Mouse (Mus musculus) urinary bladder, postnatal 0 days (tissue): ENCODE measurements around the gene Hira. TPM values are rescaled to one million over a fixed set of nuclear protein-coding genes. Genes with fewer than 3 reads are reported as not detected.

ENCODE experiments used
- polyA plus RNA-seq: library from polyadenylated mRNA; unstranded; fragments of >200 nt; fragmentation: Nextera tagmentation; extraction: Ambion mirVana; gene quantifications from 2 replicates; pipeline ENCODE4 v1.2.1, GENCODE M21; 2015

Hira gene
- polyA plus RNA-seq, result 6.8 and 6.9 TPM in 2 replicates

GRCm38 (mm10) chr16:18876442-18877308, at the start of gene Hira, which contains the start of gene Mrpl40:
Gene Hira (plus strand): TSS chr16:18877037.
Gene Mrpl40 (minus strand): TSS chr16:18876862.

GRCm38 (mm10) chr16:18836468-18837208, 40.2 kb upstream of the Hira start, which contains the start of the genes 2510002D24Rik and Gm28539:
Gene 2510002D24Rik (plus strand): TSS chr16:18836578.
Gene Gm28539 (plus strand): TSS chr16:18836584.

Other genes with a start within 250 kb of the Hira start
- gene Sept5, start 247.1 kb upstream of the Hira start, polyA plus RNA-seq, result 33.1 and 43.4 TPM in 2 replicates
- 27.9 and 36.5 TPM in 2 replicates for gene Cldn5, start 100.2 kb upstream of the Hira start, polyA plus RNA-seq
- gene Ufd1, start 65.3 kb upstream of the Hira start, polyA plus RNA-seq, result 68.8 and 69.4 TPM in 2 replicates
- 7.9 and 10.9 TPM in 2 replicates for gene Cdc45, start 65.0 kb upstream of the Hira start, polyA plus RNA-seq
- gene 2510002D24Rik, start 40.5 kb upstream of the Hira start, polyA plus RNA-seq, result 30.5 and 34.4 TPM in 2 replicates
- not detected in 2 replicates for gene Gm28539, start 40.5 kb upstream of the Hira start, polyA plus RNA-seq
- 53.5 and 54.4 TPM in 2 replicates for gene Mrpl40, start 175 bp upstream of the Hira start, polyA plus RNA-seq